Comparison of ENCODE assay signal across 10 mouse cellular contexts in the genomic region with DNA sequence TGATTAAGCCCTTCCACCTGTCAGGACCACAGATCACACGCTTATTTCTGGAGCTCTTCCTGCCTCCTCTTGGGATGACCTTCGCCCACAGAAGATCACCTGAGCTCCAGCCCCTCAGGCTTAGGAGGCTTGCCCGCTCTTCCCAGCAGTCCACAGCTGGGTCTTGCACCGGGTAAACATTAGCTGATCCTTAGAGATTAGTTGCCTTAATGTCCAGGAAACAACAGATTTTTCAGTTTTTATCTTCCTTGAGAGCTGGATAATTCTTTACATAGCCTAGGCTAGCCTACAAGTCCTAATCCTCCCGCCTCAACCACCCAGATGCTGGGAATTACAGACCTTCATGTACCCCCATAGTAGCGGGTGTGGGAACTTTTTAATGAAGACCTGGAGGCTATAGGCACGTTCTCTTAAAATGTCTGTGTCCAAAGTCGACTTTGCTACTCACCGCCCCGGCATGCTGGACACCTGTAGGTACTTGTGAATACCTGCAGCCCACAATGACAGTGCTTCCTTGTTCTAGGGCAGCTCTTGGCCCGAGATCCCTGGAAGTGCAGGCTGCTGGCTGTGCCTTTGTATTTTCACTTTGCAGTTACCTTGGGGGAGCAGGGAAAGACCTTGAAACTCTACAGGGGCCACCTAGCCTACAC. TPM values are rescaled to one million over a fixed set of nuclear protein-coding genes. Genes with fewer than 3 reads are reported as not detected.
DNase-seq lines count a peak whose midpoint lies in the region; ATAC-seq and TF ChIP-seq lines count a peak whose summit lies in the region.
"Had no signal": no experiment of that assay in that cellular context is flagged by ENCODE, and none has a peak within 500 bp of the region (broad histone marks: within the 10 kb centered on the region; RNA-seq: fewer than 3 reads in every experiment).

No protein-coding gene starts in this region.

- H3ac ChIP-seq in myocyte (ENCODE audit: control insufficient read depth, insufficient read length): no peak overlapping the region

- no peak overlapping the region for H3K4me3 ChIP-seq in lung, embryonic 14.5 days (ENCODE audit: low read depth, low read length)
- no peak overlapping the region for H3K4me3 ChIP-seq in embryonic facial prominence, embryonic 14.5 days (ENCODE audit: low read depth, low read length)
- no peak overlapping the region for H3K4me3 ChIP-seq in kidney, embryonic 15.5 days (replicated peaks)
- no peak overlapping the region for H3K4me3 ChIP-seq in myocyte

- ATAC-seq in lung, embryonic 14.5 days (ENCODE audit: insufficient read depth): no peak
- no peak for ATAC-seq in embryonic facial prominence, embryonic 14.5 days (ENCODE audit: low read depth)
- ATAC-seq in kidney, embryonic 15.5 days (replicated peaks; ENCODE audit: low FRiP score): no peak

- H3K27ac ChIP-seq in lung, embryonic 14.5 days (ENCODE audit: low read depth): peak overlapping the region; percentile 1
- no peak overlapping the region for H3K27ac ChIP-seq in embryonic facial prominence, embryonic 14.5 days (replicated peaks; ENCODE audit: low read depth, low read length)
- peak overlapping the region; percentile 61; the same call in 1 of the 2 replicates for H3K27ac ChIP-seq in kidney, embryonic 15.5 days

- 37% methylated on average over 11 of the region's 11 CpGs for WGBS in lung, embryonic 14.5 days
- WGBS in embryonic facial prominence, embryonic 14.5 days: 46% methylated on average over 11 of the region's 11 CpGs
- 56% methylated on average over 11 of the region's 11 CpGs for WGBS in kidney, embryonic 15.5 days

- H3K79me2 ChIP-seq in myocyte (ENCODE audit: control insufficient read depth, insufficient read depth): peaks cover 17% of the 10 kb centered on the region

- peaks cover 7% of the 10 kb centered on the region; the same call in 1 of the 2 replicates for H3K4me1 ChIP-seq in lung, embryonic 14.5 days (ENCODE audit: insufficient read depth)
- H3K4me1 ChIP-seq in embryonic facial prominence, embryonic 14.5 days (ENCODE audit: control insufficient read depth, insufficient read depth, low read length): peaks cover 16% of the 10 kb centered on the region
- peaks cover 45% of the 10 kb centered on the region for H3K4me1 ChIP-seq in kidney, embryonic 15.5 days

- H3K9me3 ChIP-seq in lung, embryonic 14.5 days (ENCODE audit: low read depth, low read length): no peaks in the 10 kb centered on the region
- H3K9me3 ChIP-seq in embryonic facial prominence, embryonic 14.5 days (ENCODE audit: control insufficient read depth, low read length): no peaks in the 10 kb centered on the region
- no peaks in the 10 kb centered on the region for H3K9me3 ChIP-seq in kidney, embryonic 15.5 days (replicated peaks)

- peak; percentile 35 for DNase-seq in lung, embryonic 14.5 days
- no peak for DNase-seq in lung, postnatal 10 days
- DNase-seq in embryonic facial prominence, embryonic 14.5 days (ENCODE audit: low spot score): no peak
- DNase-seq in gastrocnemius, adult 18-20 months (ENCODE audit: low spot score): no peak
- DNase-seq in frontal cortex, postnatal 10 days (ENCODE audit: low spot score in 2 of 2): no peak
- DNase-seq in layer of hippocampus, adult 8-10 months (ENCODE audit: low spot score in 2 of 2): no peak
- DNase-seq: lung, adult 2 months; thymus, adult 18-20 months had no signal

- TF ChIP-seq CTCF in lung, embryonic 14.5 days (IDR thresholded peaks at IDR 0.05; ENCODE audit: low read depth): no peak

- no peak overlapping the region for H3K9ac ChIP-seq in lung, embryonic 14.5 days
- H3K9ac ChIP-seq in embryonic facial prominence, embryonic 14.5 days (ENCODE audit: low read depth, low read length): 0 out of 2 replicates have a peak overlapping the region, but pooled peaks have one; percentile 15
- no peak overlapping the region for H3K9ac ChIP-seq in kidney, embryonic 15.5 days

- H3K27me3 ChIP-seq in lung, embryonic 14.5 days (ENCODE audit: insufficient read depth, low read length): no peaks in the 10 kb centered on the region
- H3K27me3 ChIP-seq in embryonic facial prominence, embryonic 14.5 days (replicated peaks; ENCODE audit: control insufficient read depth, insufficient read depth, low read length): no peaks in the 10 kb centered on the region
- H3K27me3 ChIP-seq in kidney, embryonic 15.5 days: no peaks in the 10 kb centered on the region
- no peaks in the 10 kb centered on the region for H3K27me3 ChIP-seq in myocyte (ENCODE audit: control insufficient read depth, insufficient read depth, insufficient read length)

- no peak for TF ChIP-seq POLR2A in myocyte (IDR thresholded peaks at IDR 0.05; ENCODE audit: insufficient read length, low read depth)

- peaks cover 13% of the 10 kb centered on the region for H3K36me3 ChIP-seq in lung, embryonic 14.5 days (ENCODE audit: insufficient read depth)
- peaks cover 9% of the 10 kb centered on the region; the same call in 1 of the 2 replicates for H3K36me3 ChIP-seq in embryonic facial prominence, embryonic 14.5 days (ENCODE audit: control insufficient read depth, insufficient read depth, low read length)
- peaks cover 9% of the 10 kb centered on the region for H3K36me3 ChIP-seq in kidney, embryonic 15.5 days
- no peaks in the 10 kb centered on the region for H3K36me3 ChIP-seq in myocyte (ENCODE audit: control insufficient read depth, insufficient read depth)

- H3K4me2 ChIP-seq in lung, embryonic 14.5 days: peak overlapping the region; percentile 35
- H3K4me2 ChIP-seq in embryonic facial prominence, embryonic 14.5 days (ENCODE audit: low read depth, low read length): 0 out of 2 replicates have a peak overlapping the region, but pooled peaks have one; percentile 13
- peak overlapping the region; percentile 36; the same call in 1 of the 2 replicates for H3K4me2 ChIP-seq in kidney, embryonic 15.5 days
- H3K4me2 ChIP-seq in myocyte (ENCODE audit: low read depth): peak overlapping the region; percentile 56

TF ChIP-seq in myocyte, 11 proteins besides CTCF, POLR2A, EP300 and RAD21:
- TF ChIP-seq USF1 (IDR thresholded peaks at IDR 0.05; ENCODE audit: low read depth): no peak
- no peak for TF ChIP-seq REST (IDR thresholded peaks at IDR 0.05; ENCODE audit: insufficient read depth, insufficient read length)
- no peak for TF ChIP-seq MYOG (IDR thresholded peaks at IDR 0.05; ENCODE audit: control insufficient read depth in 1 of 3, insufficient read depth in 1 of 3, insufficient read length in 2 of 3, low read depth in 2 of 3)
- TF ChIP-seq MAX (IDR thresholded peaks at IDR 0.05; ENCODE audit: low read depth): no peak
- no peak for TF ChIP-seq SRF (IDR thresholded peaks at IDR 0.05; ENCODE audit: control insufficient read depth, insufficient read length, low read depth)
- TF ChIP-seq TCF3 (IDR thresholded peaks at IDR 0.05; ENCODE audit: insufficient read length, low read depth): no peak
- no peak for TF ChIP-seq MYOD1 (IDR thresholded peaks at IDR 0.05; ENCODE audit: control insufficient read depth in 1 of 3, insufficient read length in 2 of 3, low read depth in 2 of 3)
- TF ChIP-seq CEBPB (IDR thresholded peaks at IDR 0.05; ENCODE audit: insufficient read depth, poor library complexity, severe bottlenecking): no peak
- TF ChIP-seq TCF12 (IDR thresholded peaks at IDR 0.05; ENCODE audit: insufficient read depth, poor library complexity, severe bottlenecking): no peak
- TF ChIP-seq E2F4 (IDR thresholded peaks at IDR 0.05; ENCODE audit: insufficient read depth): no peak
- TF ChIP-seq POLR2AphosphoS2 (IDR thresholded peaks at IDR 0.05; ENCODE audit: insufficient read length, low read depth): no peak

RNA-seq across cellular contexts. Expression of gene Ubald2, which starts 2.3 kb away (rescaled TPM):
- polyA plus RNA-seq in lung, embryonic 14.5 days (2014; fragmentation: Nextera tagmentation; extraction: Ambion mirVana): 64.9 and 66.7 TPM in 2 replicates
- polyA plus RNA-seq in embryonic facial prominence, embryonic 14.5 days (2014; fragmentation: Nextera tagmentation; extraction: Ambion mirVana): 46.3 and 47.6 TPM in 2 replicates
- 45.7 and 58.1 TPM in 2 replicates for polyA plus RNA-seq in kidney, embryonic 15.5 days (2015; fragmentation: Nextera tagmentation; extraction: Ambion mirVana)
- 120 TPM for polyA plus RNA-seq in myocyte (2012; fragmentation: generic; extraction: Trizol)
- total RNA-seq in gastrocnemius, adult 18-20 months (2021): 10 to 100 TPM; 32.1 to 45.8 TPM
- 10 to 100 TPM; 28.6 to 30.4 (median 29.5) TPM for total RNA-seq in layer of hippocampus, adult 8-10 months (2022)

RNA-seq across cellular contexts. Expression of gene Rnf157, which starts 18.7 kb away (rescaled TPM):
- 13.9 and 16.8 TPM in 2 replicates for polyA plus RNA-seq in lung, embryonic 14.5 days (2014; fragmentation: Nextera tagmentation; extraction: Ambion mirVana)
- polyA plus RNA-seq in embryonic facial prominence, embryonic 14.5 days (2014; fragmentation: Nextera tagmentation; extraction: Ambion mirVana): 17.7 and 18.2 TPM in 2 replicates
- polyA plus RNA-seq in kidney, embryonic 15.5 days (2015; fragmentation: Nextera tagmentation; extraction: Ambion mirVana): 12.4 and 12.5 TPM in 2 replicates
- polyA plus RNA-seq in myocyte (2012; fragmentation: generic; extraction: Trizol): 15.2 TPM
- 10 to 100 TPM; 24.2 to 27.5 TPM for total RNA-seq in gastrocnemius, adult 18-20 months (2021)
- total RNA-seq in layer of hippocampus, adult 8-10 months (2022): 100 to 1,000 TPM; 220 to 248 (median 241) TPM

RNA-seq across cellular contexts. Expression of gene Qrich2, which starts 34.5 kb away (rescaled TPM):
- 0.45 TPM in 1 of 2 replicates, not detected in the other for polyA plus RNA-seq in lung, embryonic 14.5 days (2014; fragmentation: Nextera tagmentation; extraction: Ambion mirVana)
- 0.14 and 0.30 TPM in 2 replicates for polyA plus RNA-seq in embryonic facial prominence, embryonic 14.5 days (2014; fragmentation: Nextera tagmentation; extraction: Ambion mirVana)
- 0.14 and 0.30 TPM in 2 replicates for polyA plus RNA-seq in kidney, embryonic 15.5 days (2015; fragmentation: Nextera tagmentation; extraction: Ambion mirVana)
- not detected for polyA plus RNA-seq in myocyte (2012; fragmentation: generic; extraction: Trizol)
- total RNA-seq in gastrocnemius, adult 18-20 months (2021): not detected
- total RNA-seq in layer of hippocampus, adult 8-10 months (2022): under 1 TPM in 1 of 4 experiments, not detected in 3; 0.14 TPM
